Mouse (Mus musculus) left cerebral cortex, adult 2 months (tissue): ENCODE results near the gene Tssk4. TPM values are rescaled to one million over a fixed set of nuclear protein-coding genes. Genes with fewer than 3 reads are reported as not detected.

Experiments
- DNase-seq, 2 experiments: peaks; one replicate each; pipeline ENCODE4 v3.0.0; 2021 to 2022; ENCODE audit warnings: low spot score in 2 of 2, mixed read lengths in 1 of 2; ENCODE audit errors: extremely low spot score in 1 of 2
- H3K27ac ChIP-seq: fragments of 200-600 bp; 2 replicates; pipeline ENCODE4 v1.8.1; 2022
- H3K4me3 ChIP-seq: fragments of 200-600 bp; 2 replicates; pipeline ENCODE4 v1.8.1; 2022
- CTCF ChIP-seq: fragments of 200-600 bp; IDR thresholded peaks from 2 replicates; pipeline ENCODE4 v1.8.1; 2022; ENCODE audit warnings: antibody characterized with exemption, mild to moderate bottlenecking, moderate library complexity
- intact Hi-C: fragments of 180-260 bp; cut with DNase I; formaldehyde crosslinking; loops from one replicate; pipeline ENCODE4 v1.15.1; 2025
- total RNA-seq, 2 experiments: library from RNA; stranded (reverse); gene quantifications; 2 replicates each; pipeline ENCODE4 v1.2.3; 2021

Tssk4 gene
- total RNA-seq, 2 experiments from 2014 or later = 0.91 to 1.2 TPM

GRCm38 (mm10) chr14:55618486-55619195 lies 31.3 kb upstream of the Tssk4 start:
- no peak for TF ChIP-seq CTCF
- H3K27ac ChIP-seq = no peak overlapping the region
- H3K4me3 ChIP-seq = no peak overlapping the region
- no peak for DNase-seq
- intact Hi-C loops = no loop called here

- intact Hi-C loops = no loop called here
- Histone ChIP-seq H3K4me3 (no peak overlapping the region), H3K27ac (no peak overlapping the region)
- TF ChIP-seq CTCF = no peak
- DNase-seq = no peak
These were observed 21.7 kb upstream of the Tssk4 start for GRCm38 (mm10) chr14:55628077-55628827.

GRCm38 (mm10) chr14:55629312-55629711 lies 20.7 kb upstream of the Tssk4 start:
- intact Hi-C loops = no loop called here
- H3K4me3 ChIP-seq = no peak overlapping the region
- peak in 1 of 2 experiments; percentile 33 for DNase-seq
- TF ChIP-seq CTCF = peak; percentile 79
- no peak overlapping the region for H3K27ac ChIP-seq

GRCm38 (mm10) chr14:55634874-55635522 lies 15.0 kb upstream of the Tssk4 start:
- intact Hi-C loops = no loop called here
- Histone ChIP-seq H3K4me3 (peak overlapping the region; percentile 94), H3K27ac (peak overlapping the region; percentile 85)
- peak in 1 of 2 experiments; percentile 34 for DNase-seq
- TF ChIP-seq CTCF = no peak

GRCm38 (mm10) chr14:55635523-55636007 lies 14.4 kb upstream of the Tssk4 start, which contains the start of gene Ipo4:
Ipo4 (minus strand) TSS chr14:55635957.
- intact Hi-C loops = no loop called here
- H3K27ac ChIP-seq = peak within 1 kb of the TSS; percentile 85
- peak within 1 kb of the TSS; percentile 94 for H3K4me3 ChIP-seq
- DNase-seq = peak; percentile 86 to 88
- TF ChIP-seq CTCF = no peak

GRCm38 (mm10) chr14:55637795-55638194 lies 12.2 kb upstream of the Tssk4 start, which contains the start of gene Gm49378:
Gm49378 (minus strand) TSS chr14:55637895.
- H3K4me3 ChIP-seq = no peak within 1 kb of the TSS
- TF ChIP-seq CTCF = no peak
- DNase-seq = no peak
- intact Hi-C loops = no loop called here
- H3K27ac ChIP-seq = no peak within 1 kb of the TSS

GRCm38 (mm10) chr14:55640816-55641215 lies 9.2 kb upstream of the Tssk4 start:
- TF ChIP-seq CTCF = no peak
- no peak overlapping the region for H3K27ac ChIP-seq
- no peak for DNase-seq
- H3K4me3 ChIP-seq = no peak overlapping the region
- intact Hi-C loops = no loop called here

GRCm38 (mm10) chr14:55641291-55641690 lies 8.7 kb upstream of the Tssk4 start:
- no peak for TF ChIP-seq CTCF
- intact Hi-C loops = no loop called here
- H3K4me3 ChIP-seq = no peak overlapping the region
- H3K27ac ChIP-seq = no peak overlapping the region
- DNase-seq = no peak

GRCm38 (mm10) chr14:55642679-55643059 lies 7.3 kb upstream of the Tssk4 start:
- TF ChIP-seq CTCF = no peak
- Histone ChIP-seq H3K4me3 (peak overlapping the region; percentile 91), H3K27ac (peak overlapping the region; percentile 99)
- DNase-seq = no peak
- intact Hi-C loops = no loop called here

GRCm38 (mm10) chr14:55643060-55643907 lies 6.7 kb upstream of the Tssk4 start, which contains the start of gene Tm9sf1:
Tm9sf1 (minus strand) TSS chr14:55643806.
- intact Hi-C loops = no loop called here
- peak within 1 kb of the TSS; percentile 91 for H3K4me3 ChIP-seq
- H3K27ac ChIP-seq = peak within 1 kb of the TSS; percentile 99
- TF ChIP-seq CTCF = no peak
- peak; percentile 82 to 87 for DNase-seq
